Mouse (Mus musculus) cerebellum, adult 9-10 months (tissue): Measurements from ENCODE around the gene Tm4sf4.

ENCODE experiments used
- DNase-seq: peaks from one replicate; pipeline ENCODE4 v3.0.0; 2022

Tm4sf4 gene

GRCm38 (mm10) chr3:57425089-57425730 lies at the start of gene Tm4sf4:
Tm4sf4 (plus strand) TSS chr3:57425314.
- DNase-seq: no peak

DNA sequence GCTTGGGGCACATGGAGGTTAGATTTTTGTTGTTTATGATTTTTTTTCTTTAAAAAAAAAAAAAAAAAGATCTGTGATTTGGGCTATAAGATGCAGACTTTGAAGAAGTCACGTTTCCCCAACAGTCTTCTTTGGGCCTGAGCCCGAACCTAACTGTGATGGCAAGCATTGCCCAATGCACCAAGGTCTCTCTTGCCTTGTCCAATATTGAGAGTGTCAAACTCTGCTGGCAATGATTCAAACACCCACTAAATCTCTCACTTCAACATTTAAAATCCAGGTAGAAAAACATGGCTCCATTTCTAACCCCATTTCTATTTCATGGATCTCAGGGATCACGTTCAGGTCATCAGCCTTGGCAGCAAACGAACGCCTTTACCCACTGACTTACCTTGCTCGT lies 38.7 kb upstream of the Tm4sf4 start:
- DNase-seq: no peak

DNA sequence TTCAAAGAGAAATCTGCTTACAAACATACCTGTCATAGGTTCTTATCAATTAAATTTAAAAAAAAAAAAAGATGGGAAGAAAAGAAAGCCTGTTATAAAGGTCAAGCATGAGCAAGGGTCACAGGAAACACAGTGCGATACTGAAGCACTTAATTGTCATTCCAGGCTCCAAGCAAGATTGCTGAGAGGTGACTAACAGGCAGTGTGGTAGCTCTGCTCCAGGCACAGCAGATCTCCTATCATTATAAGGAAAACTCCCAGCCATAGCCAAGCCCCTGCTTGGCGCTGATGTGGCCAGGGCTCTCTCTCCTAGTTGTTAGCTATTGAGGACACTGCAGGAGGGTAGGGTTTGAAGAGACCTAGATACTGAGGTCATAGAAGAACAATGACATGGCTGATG lies 38.2 kb upstream of the Tm4sf4 start:
- no peak for DNase-seq

DNA sequence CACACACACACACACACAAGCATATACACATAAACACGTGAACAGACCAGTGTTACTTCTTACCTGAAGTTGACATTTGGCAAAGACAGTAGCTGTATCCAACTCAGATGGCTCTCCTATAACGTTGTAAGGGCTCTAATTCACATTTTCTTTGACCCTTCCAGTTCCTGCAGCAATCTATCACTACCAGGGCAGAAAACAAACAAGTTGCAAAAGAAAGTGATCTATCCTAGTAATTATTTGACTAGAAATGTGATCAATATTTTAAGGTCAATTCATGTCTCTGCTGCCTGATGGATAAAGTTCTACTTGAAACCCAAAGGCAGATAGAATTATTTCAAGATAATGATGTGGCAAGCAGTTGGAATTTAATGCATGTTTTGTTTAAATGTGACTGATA lies 37.5 kb upstream of the Tm4sf4 start:
- DNase-seq: no peak

DNA sequence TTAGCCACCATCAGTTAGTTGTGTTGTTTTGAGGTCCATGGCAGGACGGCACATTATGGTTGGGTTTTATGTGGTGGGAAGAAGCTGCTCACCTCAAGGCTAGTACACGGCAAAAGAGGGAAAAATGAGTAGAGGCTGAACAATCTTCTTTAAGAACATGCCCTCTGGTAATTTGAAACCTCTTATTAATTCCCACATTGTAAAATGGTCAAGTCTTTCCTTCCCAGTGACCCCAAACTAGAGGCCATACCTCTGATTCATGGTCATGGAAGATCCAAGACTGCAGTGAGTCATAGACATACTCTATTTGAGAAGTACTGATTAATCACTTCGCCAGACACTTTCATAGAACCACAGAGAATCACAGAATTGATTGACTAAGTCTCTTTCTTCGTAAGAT lies 13.6 kb upstream of the Tm4sf4 start:
- no peak for DNase-seq

GRCm38 (mm10) chr3:57420233-57420632 lies 4.9 kb upstream of the Tm4sf4 start:
- no peak for DNase-seq

DNA sequence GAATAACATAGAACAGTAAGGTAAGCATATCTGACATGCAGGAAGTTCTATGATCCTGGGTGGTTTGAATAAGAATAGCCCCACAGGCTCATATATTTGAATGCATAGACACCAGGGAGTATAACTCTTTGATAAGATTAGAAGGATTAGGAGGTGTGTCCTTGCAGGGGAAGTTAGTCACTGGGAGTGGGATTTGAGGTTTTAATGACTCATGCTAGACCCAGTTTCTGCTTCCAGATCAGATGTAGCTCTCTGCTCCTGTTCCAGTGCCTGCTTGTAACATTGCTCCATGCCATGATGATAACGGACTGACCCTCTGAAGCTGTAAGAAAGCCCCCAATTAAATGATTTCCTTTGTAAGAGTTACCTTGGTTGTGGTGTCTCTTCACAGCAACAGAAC lies 4.5 kb upstream of the Tm4sf4 start:
- DNase-seq: no peak

DNA sequence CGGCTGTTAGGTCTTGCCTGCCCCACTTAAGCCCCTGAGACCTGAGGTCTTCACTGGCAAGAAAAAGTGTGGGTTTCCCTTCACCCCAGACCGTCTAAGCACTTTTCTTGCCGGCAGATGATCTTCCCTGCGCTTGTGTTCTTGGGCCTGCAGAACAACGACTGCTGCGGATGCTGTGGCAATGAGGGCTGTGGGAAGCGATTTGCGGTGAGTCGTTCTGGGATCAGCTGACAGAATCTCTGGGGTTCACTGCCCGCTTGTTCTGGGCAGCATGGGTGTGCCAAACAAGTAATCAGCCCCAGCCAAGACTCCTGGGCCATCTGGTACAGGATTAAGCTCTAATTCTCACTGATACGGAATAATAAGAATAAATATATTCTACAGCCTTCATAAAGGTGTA lies 1.2 kb downstream of the Tm4sf4 start:
- DNase-seq: no peak

- DNase-seq: no peak
Measured at GRCm38 (mm10) chr3:57428682-57429464, 3.8 kb downstream of the Tm4sf4 start.

- DNase-seq: no peak
Measured at GRCm38 (mm10) chr3:57429486-57429885, 4.4 kb downstream of the Tm4sf4 start.

DNA sequence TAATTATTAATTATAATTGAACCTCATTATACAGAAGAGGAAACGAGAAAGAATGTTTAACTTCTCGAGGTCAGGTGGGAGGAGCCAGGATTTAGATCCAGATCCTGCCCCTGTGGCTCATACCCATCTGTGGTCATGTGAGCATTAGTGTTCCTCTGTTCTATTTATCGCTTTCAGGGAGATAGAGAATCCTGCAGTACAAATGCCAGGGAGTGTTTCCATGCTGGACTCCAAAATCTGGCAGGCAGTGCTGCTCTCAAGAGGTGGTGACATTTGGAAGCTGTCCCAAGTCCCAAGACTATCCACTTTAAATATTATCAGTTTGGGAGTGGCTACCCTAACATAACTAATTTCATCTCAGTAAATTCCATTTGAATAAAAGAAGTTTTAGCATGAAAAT lies 6.6 kb downstream of the Tm4sf4 start:
- no peak for DNase-seq

DNA sequence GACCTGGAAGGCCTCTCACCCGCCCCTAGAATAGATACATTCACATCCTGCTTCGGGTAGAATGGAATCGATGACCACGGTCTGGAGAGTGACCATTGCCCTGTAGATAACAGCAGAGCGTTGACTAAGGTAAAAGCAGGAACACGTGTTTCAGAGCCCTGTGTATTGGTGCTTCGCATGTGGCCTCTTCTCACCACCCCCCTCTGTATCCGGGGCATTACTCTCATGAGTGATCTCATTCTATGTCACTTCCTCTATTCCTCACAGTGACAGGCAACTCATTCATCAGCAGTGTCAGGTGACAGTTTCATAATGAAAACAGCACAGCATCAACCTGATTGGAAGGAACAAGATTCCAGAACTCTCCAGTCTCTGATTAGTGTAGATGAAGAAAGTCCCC lies 10.2 kb downstream of the Tm4sf4 start:
- DNase-seq: no peak

GRCm38 (mm10) chr3:57440956-57441355 lies 15.8 kb downstream of the Tm4sf4 start:
- DNase-seq: no peak

DNA sequence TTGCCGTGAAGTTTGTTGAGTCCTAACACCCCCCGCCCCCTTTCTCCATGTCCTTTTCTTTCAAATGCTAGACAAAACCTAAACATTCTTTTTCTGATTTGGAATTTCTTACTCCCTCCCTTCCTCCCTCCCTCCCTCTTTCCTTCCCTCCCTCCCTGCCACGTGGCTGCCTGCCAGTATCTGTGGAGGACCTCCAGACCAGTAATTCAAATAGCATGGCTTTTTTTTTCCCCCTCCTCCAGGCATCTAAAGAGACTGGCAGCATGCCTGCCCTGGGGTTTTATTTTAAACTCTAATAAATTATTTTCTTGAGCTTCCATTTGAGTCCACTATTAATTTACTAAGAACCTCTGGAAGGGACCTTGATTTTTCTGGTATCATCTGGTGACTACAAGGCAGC lies 20.6 kb downstream of the Tm4sf4 start:
- no peak for DNase-seq

- no peak for DNase-seq
Measured at GRCm38 (mm10) chr3:57447889-57448288, 22.8 kb downstream of the Tm4sf4 start.

DNA sequence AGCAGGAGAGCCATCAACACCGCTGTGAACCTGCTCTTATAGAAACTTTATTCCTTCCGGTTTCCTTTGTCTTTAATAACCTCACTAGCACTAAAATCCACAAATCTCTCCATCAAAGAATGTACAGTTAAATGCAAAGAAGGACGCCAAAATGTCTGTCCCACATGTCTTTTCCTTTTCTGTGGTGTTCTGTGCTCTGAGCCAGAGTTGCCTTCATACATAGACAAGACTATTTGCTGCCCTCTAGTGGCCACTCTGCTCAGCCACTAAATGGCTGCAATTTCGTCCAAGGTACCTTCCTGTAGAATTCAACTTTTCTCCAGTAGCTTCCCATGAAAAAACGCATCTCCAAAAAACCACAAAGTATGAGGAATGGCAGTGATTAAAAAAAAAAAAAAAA lies 23.3 kb downstream of the Tm4sf4 start:
- DNase-seq: peak; percentile 59

DNA sequence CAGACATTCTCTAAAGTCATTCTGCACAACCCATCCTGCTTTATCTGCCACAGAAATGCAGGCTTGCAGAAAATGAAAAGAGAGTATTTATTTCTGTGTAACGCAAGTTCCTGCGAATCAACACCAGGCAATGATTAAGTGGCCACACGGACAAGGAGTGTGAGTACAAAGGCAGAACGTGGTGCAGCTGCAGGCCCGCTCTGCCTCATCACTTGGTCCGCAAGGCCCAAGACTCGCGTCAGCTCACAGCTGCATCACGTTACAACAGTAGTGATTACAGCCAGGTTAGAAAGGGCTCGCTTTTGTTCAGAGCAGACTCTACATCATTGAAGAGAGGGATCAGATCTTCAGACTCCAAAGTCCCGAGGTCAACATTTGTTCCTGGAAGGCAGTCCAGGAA lies 33.5 kb downstream of the Tm4sf4 start:
- DNase-seq: no peak

- DNase-seq: no peak
Measured at GRCm38 (mm10) chr3:57463302-57463701, 38.2 kb downstream of the Tm4sf4 start.

- no peak for DNase-seq
Measured at GRCm38 (mm10) chr3:57466289-57466688, 41.2 kb downstream of the Tm4sf4 start.

GRCm38 (mm10) chr3:57469325-57469724 lies 44.2 kb downstream of the Tm4sf4 start:
- no peak for DNase-seq

- peak; percentile 4 for DNase-seq
Measured at GRCm38 (mm10) chr3:57470326-57470725, 45.2 kb downstream of the Tm4sf4 start.

- DNase-seq: no peak
Measured at GRCm38 (mm10) chr3:57470981-57471601, 46.0 kb downstream of the Tm4sf4 start.

- DNase-seq: no peak
Measured at GRCm38 (mm10) chr3:57472407-57472806, 47.3 kb downstream of the Tm4sf4 start.

DNA sequence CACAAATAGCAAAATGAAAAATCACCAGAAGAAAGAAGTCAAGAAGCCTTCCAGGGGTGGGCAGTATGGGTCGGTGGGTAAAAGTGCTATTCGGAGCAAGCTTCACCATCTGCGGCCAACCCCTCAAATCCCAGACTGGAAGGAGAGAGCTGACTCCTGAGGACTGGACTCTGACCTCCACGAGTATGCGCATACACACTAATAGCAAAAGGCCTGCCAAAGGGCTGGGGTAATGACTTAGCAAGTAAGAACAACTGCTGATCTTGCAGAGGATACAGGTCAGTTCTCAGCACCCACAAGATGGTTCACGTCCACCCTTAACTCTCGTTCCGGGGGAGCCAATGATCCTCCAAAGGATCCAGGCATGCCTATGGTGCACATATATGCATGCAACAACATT lies 49.3 kb downstream of the Tm4sf4 start:
- DNase-seq: no peak
